Mouse (Mus musculus) neural tube, embryonic 15.5 days (tissue): Measurements from ENCODE around the gene Camk2d. TPM values are rescaled to one million over a fixed set of nuclear protein-coding genes. Genes with fewer than 3 reads are reported as not detected.

Experiments
- ATAC-seq: fragments of 200-750 bp; cut with Nextera tagmentation; 2 replicates; pipeline ENCODE4 v1.8.0; 2017; ENCODE audit warnings: mild to moderate bottlenecking, moderate TSS enrichment, moderate library complexity; ENCODE audit not compliant: low FRiP score
- H3K27ac ChIP-seq: fragments of 300-500 bp; sonication (generic); replicated peaks from 2 replicates; pipeline ENCODE4 v1.5.1; 2015; ENCODE audit warnings: mild to moderate bottlenecking, inconsistent platforms
- H3K27me3 ChIP-seq: fragments of 300-500 bp; sonication (generic); replicated peaks from 2 replicates; pipeline ENCODE4 v1.6.1; 2015; ENCODE audit warnings: inconsistent platforms
- H3K36me3 ChIP-seq: fragments of 300-500 bp; sonication (generic); 2 replicates; pipeline ENCODE4 v1.6.1; 2015; ENCODE audit warnings: inconsistent platforms
- H3K4me1 ChIP-seq: fragments of 300-500 bp; sonication (generic); 2 replicates; pipeline ENCODE4 v1.6.1; 2015; ENCODE audit warnings: inconsistent platforms
- H3K4me2 ChIP-seq: fragments of 300-500 bp; sonication (generic); 2 replicates; pipeline ENCODE4 v1.6.1; 2015; ENCODE audit warnings: inconsistent platforms, mild to moderate bottlenecking, moderate library complexity
- H3K4me3 ChIP-seq: fragments of 300-500 bp; sonication (generic); replicated peaks from 2 replicates; pipeline ENCODE4 v1.5.1; 2015; ENCODE audit warnings: mild to moderate bottlenecking, inconsistent platforms
- H3K9ac ChIP-seq: fragments of 300-500 bp; sonication (generic); replicated peaks from 2 replicates; pipeline ENCODE4 v1.6.1; 2015; ENCODE audit warnings: mild to moderate bottlenecking, inconsistent platforms
- H3K9me3 ChIP-seq: fragments of 300-500 bp; sonication (generic); replicated peaks from 2 replicates; pipeline ENCODE4 v1.6.1; 2016; ENCODE audit warnings: inconsistent platforms
- WGBS: fragments of 180-500 bp; shearing (Covaris S2); methylation state at CpG from one replicate; pipeline ENCODE4 v1.1.7; 2015; ENCODE audit warnings: mixed read lengths; 5-methylcytosine and 5-hydroxymethylcytosine counted together
- polyA plus RNA-seq: library from polyadenylated mRNA; unstranded; fragments of >200 nt; fragmentation: Nextera tagmentation; extraction: Ambion mirVana; gene quantifications from 2 replicates; pipeline ENCODE4 v1.2.1, GENCODE M21; 2015

Gene Camk2d
- polyA plus RNA-seq, 1 experiment from 2014 or later: 134 TPM

- Histone ChIP-seq H3K4me1 (peaks cover 19% of the 10 kb centered on the region), H3K4me3 (peak overlapping the region; percentile 72), H3K9ac (peak overlapping the region; percentile 81), H3K36me3 (no peaks in the 10 kb centered on the region), H3K4me2 (peak overlapping the region; percentile 85), H3K27ac (peak overlapping the region; percentile 99), H3K27me3 (no peaks in the 10 kb centered on the region), H3K9me3 (no peaks in the 10 kb centered on the region)
- WGBS: under 1% methylated on average over 29 of the region's 29 CpGs
- no peak for ATAC-seq
Observed at GRCm38 (mm10) chr3:126597596-126598328, 1.7 kb downstream of the Camk2d start.

GRCm38 (mm10) chr3:126598329-126598676, 2.2 kb downstream of the Camk2d start:
- peak overlapping the region; percentile 81 for H3K9ac ChIP-seq
- no peaks in the 10 kb centered on the region for H3K27me3 ChIP-seq
- no peaks in the 10 kb centered on the region for H3K9me3 ChIP-seq
- no peaks in the 10 kb centered on the region for H3K36me3 ChIP-seq
- peak overlapping the region; percentile 72 for H3K4me3 ChIP-seq
- ATAC-seq: no peak
- H3K4me1 ChIP-seq: peaks cover 19% of the 10 kb centered on the region
- peak overlapping the region; percentile 85 for H3K4me2 ChIP-seq
- H3K27ac ChIP-seq: peak overlapping the region; percentile 99
- 3% methylated on average over 5 of the region's 5 CpGs for WGBS

- H3K27me3 ChIP-seq: no peaks in the 10 kb centered on the region
- H3K4me1 ChIP-seq: peaks cover 19% of the 10 kb centered on the region
- H3K36me3 ChIP-seq: no peaks in the 10 kb centered on the region
- H3K4me3 ChIP-seq: peak overlapping the region; percentile 72
- WGBS: 37% methylated on average over 3 of the region's 3 CpGs
- no peak for ATAC-seq
- H3K9me3 ChIP-seq: no peaks in the 10 kb centered on the region
- peak overlapping the region; percentile 85 for H3K4me2 ChIP-seq
- peak overlapping the region; percentile 99 for H3K27ac ChIP-seq
- peak overlapping the region; percentile 81; the same call in 1 of the 2 replicates for H3K9ac ChIP-seq
Observed at GRCm38 (mm10) chr3:126598881-126599280, 2.8 kb downstream of the Camk2d start.

GRCm38 (mm10) chr3:126599335-126599734, 3.2 kb downstream of the Camk2d start:
- no peak overlapping the region for H3K27ac ChIP-seq
- no peaks in the 10 kb centered on the region for H3K27me3 ChIP-seq
- peak overlapping the region; percentile 21 for H3K4me3 ChIP-seq
- peaks cover 19% of the 10 kb centered on the region for H3K4me1 ChIP-seq
- 78% methylated on average over 2 of the region's 2 CpGs for WGBS
- no peaks in the 10 kb centered on the region for H3K36me3 ChIP-seq
- H3K4me2 ChIP-seq: peak overlapping the region; percentile 85
- 0 out of 2 replicates have a peak overlapping the region, but pooled peaks have one; percentile 23 for H3K9ac ChIP-seq
- no peaks in the 10 kb centered on the region for H3K9me3 ChIP-seq
- ATAC-seq: no peak

GRCm38 (mm10) chr3:126599936-126600335, 3.8 kb downstream of the Camk2d start:
- 36% methylated on average over 10 of the region's 10 CpGs for whole genome bisulfite sequencing
- no peaks in the 10 kb centered on the region for H3K27me3 ChIP-seq
- no peak overlapping the region for H3K27ac ChIP-seq
- no peaks in the 10 kb centered on the region for H3K9me3 ChIP-seq
- ATAC-seq: no peak
- no peaks in the 10 kb centered on the region for H3K36me3 ChIP-seq
- H3K4me2 ChIP-seq: peak overlapping the region; percentile 85
- no peak overlapping the region for H3K9ac ChIP-seq
- peak overlapping the region; percentile 21 for H3K4me3 ChIP-seq
- peaks cover 22% of the 10 kb centered on the region for H3K4me1 ChIP-seq

GRCm38 (mm10) chr3:126602772-126603171, 6.7 kb downstream of the Camk2d start:
- Histone ChIP-seq H3K27ac (no peak overlapping the region), H3K27me3 (no peaks in the 10 kb centered on the region), H3K9ac (no peak overlapping the region), H3K9me3 (no peaks in the 10 kb centered on the region), H3K4me1 (peaks cover 20% of the 10 kb centered on the region), H3K4me2 (no peak overlapping the region), H3K4me3 (no peak overlapping the region), H3K36me3 (no peaks in the 10 kb centered on the region)
- no peak for ATAC-seq
- 76% methylated on average over 11 of the region's 11 CpGs for WGBS

- Histone ChIP-seq H3K27ac (no peak overlapping the region), H3K9ac (no peak overlapping the region), H3K4me1 (peaks cover 23% of the 10 kb centered on the region), H3K9me3 (no peaks in the 10 kb centered on the region), H3K27me3 (no peaks in the 10 kb centered on the region), H3K36me3 (no peaks in the 10 kb centered on the region), H3K4me2 (no peak overlapping the region), H3K4me3 (no peak overlapping the region)
- ATAC-seq: no peak
- 78% methylated on average over 9 of the region's 9 CpGs for WGBS
Observed at GRCm38 (mm10) chr3:126604656-126605434, 8.7 kb downstream of the Camk2d start.

GRCm38 (mm10) chr3:126609310-126609709, 13.2 kb downstream of the Camk2d start:
- H3K36me3 ChIP-seq: no peaks in the 10 kb centered on the region
- no peak overlapping the region for H3K27ac ChIP-seq
- WGBS: 67% methylated on average over 5 of the region's 5 CpGs
- peaks cover 29% of the 10 kb centered on the region for H3K4me1 ChIP-seq
- no peak for ATAC-seq
- H3K4me2 ChIP-seq: no peak overlapping the region
- no peak overlapping the region for H3K4me3 ChIP-seq
- no peaks in the 10 kb centered on the region for H3K27me3 ChIP-seq
- H3K9ac ChIP-seq: no peak overlapping the region
- H3K9me3 ChIP-seq: no peaks in the 10 kb centered on the region

GRCm38 (mm10) chr3:126609795-126610451, 13.8 kb downstream of the Camk2d start:
- peak overlapping the region; percentile 11; the same call in 1 of the 2 replicates for H3K4me2 ChIP-seq
- no peak overlapping the region for H3K4me3 ChIP-seq
- H3K27ac ChIP-seq: no peak overlapping the region
- no peaks in the 10 kb centered on the region for H3K9me3 ChIP-seq
- no peak overlapping the region for H3K9ac ChIP-seq
- no peaks in the 10 kb centered on the region for H3K27me3 ChIP-seq
- peaks cover 30% of the 10 kb centered on the region for H3K4me1 ChIP-seq
- no peaks in the 10 kb centered on the region for H3K36me3 ChIP-seq
- peak; percentile 54; the same call in 1 of the 2 replicates for ATAC-seq
- WGBS: 55% methylated on average over 14 of the region's 14 CpGs

- H3K9ac ChIP-seq: no peak overlapping the region
- WGBS: 9% methylated on average over 7 of the region's 7 CpGs
- H3K9me3 ChIP-seq: no peaks in the 10 kb centered on the region
- no peak overlapping the region for H3K27ac ChIP-seq
- H3K4me3 ChIP-seq: no peak overlapping the region
- H3K4me1 ChIP-seq: peaks cover 31% of the 10 kb centered on the region
- ATAC-seq: no peak
- H3K27me3 ChIP-seq: no peaks in the 10 kb centered on the region
- no peak overlapping the region for H3K4me2 ChIP-seq
- H3K36me3 ChIP-seq: peaks cover 2% of the 10 kb centered on the region; the same call in 1 of the 2 replicates
Observed at GRCm38 (mm10) chr3:126611624-126612023, 15.5 kb downstream of the Camk2d start.

GRCm38 (mm10) chr3:126612748-126613509, 16.8 kb downstream of the Camk2d start:
- H3K9me3 ChIP-seq: no peaks in the 10 kb centered on the region
- H3K27ac ChIP-seq: no peak overlapping the region
- no peak for ATAC-seq
- peaks cover 31% of the 10 kb centered on the region for H3K4me1 ChIP-seq
- 65% methylated on average over 4 of the region's 4 CpGs for WGBS
- H3K9ac ChIP-seq: no peak overlapping the region
- no peak overlapping the region for H3K4me2 ChIP-seq
- H3K4me3 ChIP-seq: no peak overlapping the region
- peaks cover 7% of the 10 kb centered on the region; the same call in 1 of the 2 replicates for H3K36me3 ChIP-seq
- H3K27me3 ChIP-seq: no peaks in the 10 kb centered on the region
